Mouse (Mus musculus): ENCODE measurements around the gene Nxn. TPM values are rescaled to one million over a fixed set of nuclear protein-coding genes. Genes with fewer than 3 reads are reported as not detected.
A peak's percentile ranks its signal among the peaks of the same experiment; 100 is the strongest.

Gene Nxn
- polyA plus RNA-seq, 1 experiment from 2014 or later, result 28.7 TPM

- no peaks in the 10 kb centered on the region for H3K36me3 ChIP-seq (ENCODE audit: control insufficient read depth, insufficient read depth, low read length)
- H3K27me3 ChIP-seq (ENCODE audit: control insufficient read depth, insufficient read depth, low read length), result no peaks in the 10 kb centered on the region
- peak overlapping the region; percentile 31; the same call in 1 of the 2 replicates for H3K9ac ChIP-seq (ENCODE audit: low read length)
- H3K4me3 ChIP-seq (replicated peaks; ENCODE audit: low read length), result no peak overlapping the region
- H3K27ac ChIP-seq (ENCODE audit: low read length), result no peak overlapping the region; the same call in 1 of the 2 replicates
- peaks cover 29% of the 10 kb centered on the region for H3K4me1 ChIP-seq (ENCODE audit: control insufficient read depth, insufficient read depth, low read length)
- no peaks in the 10 kb centered on the region for H3K9me3 ChIP-seq (replicated peaks; ENCODE audit: control insufficient read depth, low read length)
- no peak for ATAC-seq (ENCODE audit: insufficient read depth, low FRiP score)
- WGBS, result 38% methylated on average over 10 of the region's 10 CpGs
- H3K4me2 ChIP-seq (ENCODE audit: low read depth, low read length), result no peak overlapping the region
These were observed 47.9 kb downstream of the Nxn start for GRCm38 (mm10) chr11:76350931-76351623.

- no peaks in the 10 kb centered on the region for H3K27me3 ChIP-seq (ENCODE audit: control insufficient read depth, insufficient read depth, low read length)
- WGBS, result 63% methylated on average over 5 of the region's 5 CpGs
- no peak for ATAC-seq (ENCODE audit: insufficient read depth, low FRiP score)
- peaks cover 29% of the 10 kb centered on the region for H3K4me1 ChIP-seq (ENCODE audit: control insufficient read depth, insufficient read depth, low read length)
- H3K36me3 ChIP-seq (ENCODE audit: control insufficient read depth, insufficient read depth, low read length), result no peaks in the 10 kb centered on the region
- no peak overlapping the region for H3K27ac ChIP-seq (ENCODE audit: low read length)
- H3K9ac ChIP-seq (ENCODE audit: low read length), result no peak overlapping the region
- H3K4me3 ChIP-seq (replicated peaks; ENCODE audit: low read length), result no peak overlapping the region
- H3K9me3 ChIP-seq (replicated peaks; ENCODE audit: control insufficient read depth, low read length), result no peaks in the 10 kb centered on the region
- H3K4me2 ChIP-seq (ENCODE audit: low read depth, low read length), result no peak overlapping the region
These were observed 49.1 kb downstream of the Nxn start for GRCm38 (mm10) chr11:76349833-76350232.

GRCm38 (mm10) chr11:76347589-76347988 is 51.4 kb downstream of the Nxn start:
- no peaks in the 10 kb centered on the region for H3K36me3 ChIP-seq (ENCODE audit: control insufficient read depth, insufficient read depth, low read length)
- H3K9ac ChIP-seq (ENCODE audit: low read length), result no peak overlapping the region
- WGBS, result 74% methylated on average over 4 of the region's 4 CpGs
- H3K4me1 ChIP-seq (ENCODE audit: control insufficient read depth, insufficient read depth, low read length), result peaks cover 17% of the 10 kb centered on the region
- no peaks in the 10 kb centered on the region for H3K27me3 ChIP-seq (ENCODE audit: control insufficient read depth, insufficient read depth, low read length)
- no peaks in the 10 kb centered on the region for H3K9me3 ChIP-seq (replicated peaks; ENCODE audit: control insufficient read depth, low read length)
- no peak overlapping the region for H3K4me3 ChIP-seq (replicated peaks; ENCODE audit: low read length)
- ATAC-seq (ENCODE audit: insufficient read depth, low FRiP score), result no peak
- H3K4me2 ChIP-seq (ENCODE audit: low read depth, low read length), result no peak overlapping the region
- no peak overlapping the region for H3K27ac ChIP-seq (ENCODE audit: low read length)

GRCm38 (mm10) chr11:76343031-76343430 is 55.9 kb downstream of the Nxn start:
- Histone ChIP-seq H3K27ac (ENCODE audit: low read length) (peak overlapping the region; percentile 4; the same call in 1 of the 2 replicates), H3K9ac (ENCODE audit: low read length) (no peak overlapping the region), H3K4me1 (ENCODE audit: control insufficient read depth, insufficient read depth, low read length) (peaks cover 39% of the 10 kb centered on the region), H3K4me3 (replicated peaks; ENCODE audit: low read length) (no peak overlapping the region), H3K9me3 (replicated peaks; ENCODE audit: control insufficient read depth, low read length) (no peaks in the 10 kb centered on the region), H3K4me2 (ENCODE audit: low read depth, low read length) (no peak overlapping the region), H3K27me3 (ENCODE audit: control insufficient read depth, insufficient read depth, low read length) (no peaks in the 10 kb centered on the region), H3K36me3 (ENCODE audit: control insufficient read depth, insufficient read depth, low read length) (no peaks in the 10 kb centered on the region)
- WGBS, result 64% methylated on average over 9 of the region's 9 CpGs
- ATAC-seq (ENCODE audit: insufficient read depth, low FRiP score), result no peak

- Histone ChIP-seq H3K27ac (ENCODE audit: low read length) (peak overlapping the region; percentile 56; the same call in 1 of the 2 replicates), H3K4me3 (replicated peaks; ENCODE audit: low read length) (no peak overlapping the region), H3K36me3 (ENCODE audit: control insufficient read depth, insufficient read depth, low read length) (no peaks in the 10 kb centered on the region), H3K4me1 (ENCODE audit: control insufficient read depth, insufficient read depth, low read length) (peaks cover 45% of the 10 kb centered on the region), H3K9me3 (replicated peaks; ENCODE audit: control insufficient read depth, low read length) (no peaks in the 10 kb centered on the region), H3K4me2 (ENCODE audit: low read depth, low read length) (no peak overlapping the region), H3K9ac (ENCODE audit: low read length) (no peak overlapping the region), H3K27me3 (ENCODE audit: control insufficient read depth, insufficient read depth, low read length) (no peaks in the 10 kb centered on the region)
- 57% methylated on average over 14 of the region's 14 CpGs for WGBS
- ATAC-seq (ENCODE audit: insufficient read depth, low FRiP score), result no peak
These were observed 56.9 kb downstream of the Nxn start for GRCm38 (mm10) chr11:76341884-76342645.

GRCm38 (mm10) chr11:76341163-76341562 is 57.8 kb downstream of the Nxn start:
- WGBS, result 55% methylated on average over 14 of the region's 14 CpGs
- Histone ChIP-seq H3K27me3 (ENCODE audit: control insufficient read depth, insufficient read depth, low read length) (no peaks in the 10 kb centered on the region), H3K27ac (ENCODE audit: low read length) (peak overlapping the region; percentile 49; the same call in 1 of the 2 replicates), H3K9me3 (replicated peaks; ENCODE audit: control insufficient read depth, low read length) (no peaks in the 10 kb centered on the region), H3K4me2 (ENCODE audit: low read depth, low read length) (no peak overlapping the region), H3K4me3 (replicated peaks; ENCODE audit: low read length) (no peak overlapping the region), H3K4me1 (ENCODE audit: control insufficient read depth, insufficient read depth, low read length) (peaks cover 45% of the 10 kb centered on the region), H3K36me3 (ENCODE audit: control insufficient read depth, insufficient read depth, low read length) (no peaks in the 10 kb centered on the region), H3K9ac (ENCODE audit: low read length) (no peak overlapping the region)
- ATAC-seq (ENCODE audit: insufficient read depth, low FRiP score), result no peak

- Histone ChIP-seq H3K9ac (ENCODE audit: low read length) (no peak overlapping the region), H3K4me3 (replicated peaks; ENCODE audit: low read length) (no peak overlapping the region), H3K27me3 (ENCODE audit: control insufficient read depth, insufficient read depth, low read length) (no peaks in the 10 kb centered on the region), H3K27ac (ENCODE audit: low read length) (no peak overlapping the region), H3K4me1 (ENCODE audit: control insufficient read depth, insufficient read depth, low read length) (peaks cover 45% of the 10 kb centered on the region), H3K36me3 (ENCODE audit: control insufficient read depth, insufficient read depth, low read length) (no peaks in the 10 kb centered on the region), H3K4me2 (ENCODE audit: low read depth, low read length) (no peak overlapping the region), H3K9me3 (replicated peaks; ENCODE audit: control insufficient read depth, low read length) (no peaks in the 10 kb centered on the region)
- WGBS, result 68% methylated on average over 5 of the region's 5 CpGs
- no peak for ATAC-seq (ENCODE audit: insufficient read depth, low FRiP score)
These were observed 59.1 kb downstream of the Nxn start for GRCm38 (mm10) chr11:76339830-76340229.

GRCm38 (mm10) chr11:76339141-76339540 is 59.8 kb downstream of the Nxn start:
- Histone ChIP-seq H3K27me3 (ENCODE audit: control insufficient read depth, insufficient read depth, low read length) (no peaks in the 10 kb centered on the region), H3K9me3 (replicated peaks; ENCODE audit: control insufficient read depth, low read length) (no peaks in the 10 kb centered on the region), H3K4me1 (ENCODE audit: control insufficient read depth, insufficient read depth, low read length) (peaks cover 45% of the 10 kb centered on the region), H3K4me3 (replicated peaks; ENCODE audit: low read length) (no peak overlapping the region), H3K27ac (ENCODE audit: low read length) (peak overlapping the region; percentile 64), H3K36me3 (ENCODE audit: control insufficient read depth, insufficient read depth, low read length) (no peaks in the 10 kb centered on the region), H3K4me2 (ENCODE audit: low read depth, low read length) (peak overlapping the region; percentile 9; the same call in 1 of the 2 replicates), H3K9ac (ENCODE audit: low read length) (no peak overlapping the region)
- ATAC-seq (ENCODE audit: insufficient read depth, low FRiP score), result no peak
- WGBS, result 56% methylated on average over 11 of the region's 11 CpGs

- Histone ChIP-seq H3K4me3 (replicated peaks; ENCODE audit: low read length) (no peak overlapping the region), H3K9ac (ENCODE audit: low read length) (no peak overlapping the region), H3K9me3 (replicated peaks; ENCODE audit: control insufficient read depth, low read length) (no peaks in the 10 kb centered on the region), H3K36me3 (ENCODE audit: control insufficient read depth, insufficient read depth, low read length) (no peaks in the 10 kb centered on the region), H3K27ac (ENCODE audit: low read length) (peak overlapping the region; percentile 64), H3K4me2 (ENCODE audit: low read depth, low read length) (peak overlapping the region; percentile 14; the same call in 1 of the 2 replicates), H3K4me1 (ENCODE audit: control insufficient read depth, insufficient read depth, low read length) (peaks cover 45% of the 10 kb centered on the region), H3K27me3 (ENCODE audit: control insufficient read depth, insufficient read depth, low read length) (no peaks in the 10 kb centered on the region)
- ATAC-seq (ENCODE audit: insufficient read depth, low FRiP score), result no peak
- 67% methylated on average over 8 of the region's 8 CpGs for WGBS
These were observed 60.3 kb downstream of the Nxn start for GRCm38 (mm10) chr11:76338656-76339055.

All from stomach, embryonic 16.5 days (tissue).